ENCODE assay signal across 9 mouse cellular contexts in the genomic region with DNA sequence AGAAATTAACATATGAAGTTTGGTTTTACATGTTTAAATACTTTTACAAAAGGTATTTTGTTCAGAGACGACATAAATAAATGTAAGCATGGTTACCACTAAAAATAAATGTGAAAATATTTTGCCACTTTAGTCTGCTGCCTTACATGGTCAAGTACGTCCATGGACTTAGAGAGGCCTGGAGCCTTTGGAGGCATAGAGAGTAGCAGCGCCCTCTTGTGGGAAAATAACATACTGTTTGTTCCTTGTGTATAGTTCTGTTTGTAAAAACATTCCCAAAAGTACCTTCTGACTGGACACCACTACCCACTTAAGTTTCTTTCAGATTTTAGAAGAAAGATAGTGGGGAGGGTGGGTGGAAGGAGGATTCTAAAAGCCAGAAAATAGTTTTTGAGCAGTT. TPM values are rescaled to one million over a fixed set of nuclear protein-coding genes. Genes with fewer than 3 reads are reported as not detected.
DNase-seq lines count a peak whose midpoint lies in the region; ATAC-seq and TF ChIP-seq lines count a peak whose summit lies in the region.
"Had no signal": no experiment of that assay in that cellular context is flagged by ENCODE, and none has a peak within 500 bp of the region (broad histone marks: within the 10 kb centered on the region; RNA-seq: fewer than 3 reads in every experiment).

No protein-coding gene starts in this region.

- no peak for TF ChIP-seq EP300 in MEL (IDR thresholded peaks at IDR 0.05; ENCODE audit: low read depth in 1 of 2, low read length in 2 of 2)

- H3K4me2 ChIP-seq in embryonic facial prominence, embryonic 11.5 days (ENCODE audit: low read depth, low read length) = no peak overlapping the region
- no peak overlapping the region for H3K4me2 ChIP-seq in limb, embryonic 11.5 days (ENCODE audit: low read depth, severe bottlenecking)

- no peak overlapping the region for H3K27ac ChIP-seq in embryonic facial prominence, embryonic 11.5 days (replicated peaks; ENCODE audit: low read depth, low read length)
- H3K27ac ChIP-seq in embryonic facial prominence, embryonic 10.5 days (replicated peaks) = no peak overlapping the region
- H3K27ac ChIP-seq in limb, embryonic 11.5 days (replicated peaks; ENCODE audit: low read depth, low read length) = no peak overlapping the region
- no peak overlapping the region for H3K27ac ChIP-seq in limb, embryonic 10.5 days
- H3K27ac ChIP-seq in MEL (ENCODE audit: control insufficient read depth, low read depth, low read length) = no peak overlapping the region

- TF ChIP-seq RAD21 in MEL (IDR thresholded peaks at IDR 0.05; ENCODE audit: low read depth, low read length) = peak; percentile 32

- no peaks in the 10 kb centered on the region for H3K4me1 ChIP-seq in embryonic facial prominence, embryonic 11.5 days (ENCODE audit: control insufficient read depth, insufficient read depth, low read length)
- H3K4me1 ChIP-seq in embryonic facial prominence, embryonic 10.5 days = peaks cover 3% of the 10 kb centered on the region; the same call in 1 of the 2 replicates
- no peaks in the 10 kb centered on the region for H3K4me1 ChIP-seq in limb, embryonic 11.5 days (ENCODE audit: control insufficient read depth, insufficient read depth, low read length)
- no peaks in the 10 kb centered on the region; the same call in 1 of the 2 replicates for H3K4me1 ChIP-seq in limb, embryonic 10.5 days
- no peaks in the 10 kb centered on the region for H3K4me1 ChIP-seq in MEL (ENCODE audit: control insufficient read depth in 1 of 2, insufficient read depth in 2 of 2, low read length in 2 of 2)

- no peaks in the 10 kb centered on the region for H3K79me2 ChIP-seq in MEL (ENCODE audit: control insufficient read depth, insufficient read depth, low read length, poor library complexity)

- TF ChIP-seq CTCF in MEL (IDR thresholded peaks at IDR 0.05 in 2 of 3, conservative IDR thresholded peaks at IDR 0.05 in 1 of 3; ENCODE audit: control insufficient read depth in 1 of 3, insufficient read depth in 1 of 3, low read depth in 2 of 3, low read length in 3 of 3, poor library complexity in 1 of 3, severe bottlenecking in 1 of 3) = peak; percentile 46 to 63 (median 54)

- no peaks in the 10 kb centered on the region; the same call in 1 of the 2 replicates for H3K36me3 ChIP-seq in embryonic facial prominence, embryonic 11.5 days (replicated peaks; ENCODE audit: control insufficient read depth, insufficient read depth, low read depth, low read length)
- peaks cover 80% of the 10 kb centered on the region for H3K36me3 ChIP-seq in embryonic facial prominence, embryonic 10.5 days (replicated peaks)
- H3K36me3 ChIP-seq in limb, embryonic 11.5 days (ENCODE audit: control insufficient read depth, insufficient read depth, low read length) = peaks cover 5% of the 10 kb centered on the region; the same call in 1 of the 2 replicates
- H3K36me3 ChIP-seq in limb, embryonic 10.5 days = peaks cover 85% of the 10 kb centered on the region
- peaks cover 0 to 29% of the 10 kb centered on the region in 2 experiments; a peak in 2 of 4 replicates for H3K36me3 ChIP-seq in MEL (ENCODE audit: control insufficient read depth in 1 of 2, insufficient read depth in 2 of 2, low read length in 2 of 2)

- no peaks in the 10 kb centered on the region for H3K27me3 ChIP-seq in embryonic facial prominence, embryonic 11.5 days (ENCODE audit: control insufficient read depth, insufficient read depth, low read length)
- no peaks in the 10 kb centered on the region for H3K27me3 ChIP-seq in embryonic facial prominence, embryonic 10.5 days (replicated peaks; ENCODE audit: low read depth, poor library complexity, severe bottlenecking)
- no peaks in the 10 kb centered on the region for H3K27me3 ChIP-seq in limb, embryonic 11.5 days (ENCODE audit: control insufficient read depth, insufficient read depth, low read length)
- H3K27me3 ChIP-seq in limb, embryonic 10.5 days (ENCODE audit: low read depth, poor library complexity, severe bottlenecking) = no peaks in the 10 kb centered on the region
- H3K27me3 ChIP-seq in MEL (ENCODE audit: control insufficient read depth in 1 of 2, insufficient read depth in 2 of 2, low read length in 2 of 2) = no peaks in the 10 kb centered on the region

- H3K4me3 ChIP-seq in embryonic facial prominence, embryonic 11.5 days (ENCODE audit: low read depth, low read length) = no peak overlapping the region
- H3K4me3 ChIP-seq in embryonic facial prominence, embryonic 10.5 days = no peak overlapping the region
- no peak overlapping the region for H3K4me3 ChIP-seq in limb, embryonic 11.5 days (ENCODE audit: low read depth, low read length)
- no peak overlapping the region for H3K4me3 ChIP-seq in limb, embryonic 10.5 days
- no peak overlapping the region for H3K4me3 ChIP-seq in MEL (ENCODE audit: control insufficient read depth in 1 of 2, insufficient read depth in 1 of 2, low read depth in 2 of 2, low read length in 2 of 2)
- H3K4me3 ChIP-seq: myocyte had no signal

- no peak overlapping the region for H3K9ac ChIP-seq in embryonic facial prominence, embryonic 11.5 days (replicated peaks; ENCODE audit: low read length)
- no peak overlapping the region for H3K9ac ChIP-seq in limb, embryonic 11.5 days (ENCODE audit: low read length)
- H3K9ac ChIP-seq in MEL (ENCODE audit: control insufficient read depth, low read depth, low read length, poor library complexity, severe bottlenecking) = no peak overlapping the region

- WGBS in embryonic facial prominence, embryonic 11.5 days = 41% methylated on average over 3 of the region's 3 CpGs
- WGBS in embryonic facial prominence, embryonic 10.5 days = 47% methylated on average over 3 of the region's 3 CpGs
- WGBS in limb, embryonic 11.5 days = 47% methylated on average over 3 of the region's 3 CpGs
- WGBS in limb, embryonic 10.5 days = 47% methylated on average over 3 of the region's 3 CpGs

- H3K9me3 ChIP-seq in embryonic facial prominence, embryonic 11.5 days (replicated peaks; ENCODE audit: control insufficient read depth, low read length) = no peaks in the 10 kb centered on the region
- no peaks in the 10 kb centered on the region for H3K9me3 ChIP-seq in embryonic facial prominence, embryonic 10.5 days
- H3K9me3 ChIP-seq in limb, embryonic 11.5 days (ENCODE audit: control insufficient read depth, low read length) = no peaks in the 10 kb centered on the region
- no peaks in the 10 kb centered on the region for H3K9me3 ChIP-seq in limb, embryonic 10.5 days (replicated peaks)
- H3K9me3 ChIP-seq in MEL (replicated peaks; ENCODE audit: insufficient read depth, low read length) = no peaks in the 10 kb centered on the region

- no peak for ATAC-seq in embryonic facial prominence, embryonic 11.5 days (replicated peaks; ENCODE audit: insufficient number of reproducible peaks, low FRiP score, low TSS enrichment, low read depth)
- ATAC-seq in limb, embryonic 11.5 days (ENCODE audit: insufficient number of reproducible peaks, low FRiP score, low TSS enrichment, low read depth) = no peak
- ATAC-seq in erythroblast, adult 5-6 weeks (replicated peaks; ENCODE audit: low FRiP score, poor library complexity, severe bottlenecking) = no peak; the same call in 1 of the 2 replicates

- peak; percentile 85 for DNase-seq in embryonic facial prominence, embryonic 11.5 days (ENCODE audit: low spot score)
- no peak for DNase-seq in embryonic facial prominence, embryonic 10.5 days (ENCODE audit: low spot score)
- DNase-seq in limb, embryonic 11.5 days (ENCODE audit: low spot score) = peak; percentile 47
- DNase-seq in limb, embryonic 10.5 days (ENCODE audit: low spot score) = no peak
- DNase-seq in MEL (ENCODE audit: low read depth, low spot score) = peak; percentile 63
- peak; percentile 86 for DNase-seq in embryo, embryonic 11 days
- DNase-seq in mesoderm, embryonic 11.5 days (ENCODE audit: low read depth, low spot score) = peak; percentile 72

- TF ChIP-seq POLR2A in MEL (IDR thresholded peaks at IDR 0.05; ENCODE audit: control insufficient read depth in 1 of 2, insufficient read depth in 1 of 2, low read depth in 1 of 2, low read length in 2 of 2, poor library complexity in 1 of 2) = no peak

TF ChIP-seq in MEL, 35 proteins besides CTCF, POLR2A, EP300 and RAD21:
- TF ChIP-seq SMC3 (IDR thresholded peaks at IDR 0.05; ENCODE audit: low read depth, low read length) (peak; percentile 50), MXI1 (IDR thresholded peaks at IDR 0.05; ENCODE audit: low read depth, low read length) (no peak)

RNA-seq across cellular contexts. Expression of gene Pitpnb, which starts 34.0 kb away (rescaled TPM):
- 133 and 137 TPM in 2 replicates for polyA plus RNA-seq in embryonic facial prominence, embryonic 11.5 days (2014; fragmentation: Nextera tagmentation; extraction: Ambion mirVana)
- 127 and 133 TPM in 2 replicates for polyA plus RNA-seq in embryonic facial prominence, embryonic 10.5 days (2016; fragmentation: Nextera tagmentation; extraction: Ambion mirVana)
- 131 and 137 TPM in 2 replicates for polyA plus RNA-seq in limb, embryonic 11.5 days (2014; fragmentation: Nextera tagmentation; extraction: Ambion mirVana)
- 136 and 137 TPM in 2 replicates for polyA plus RNA-seq in limb, embryonic 10.5 days (2016; fragmentation: Nextera tagmentation; extraction: Ambion mirVana)
- total RNA-seq in MEL (2012; rRNA removed) = 21.8 and 22.8 TPM in 2 replicates
- polyA plus RNA-seq in MEL (2012; ENCODE audit: insufficient read depth in 1 of 2, insufficient read length in 2 of 2, low read depth in 1 of 2, low replicate concordance in 2 of 2, missing spikeins in 1 of 2) = 100 to 1,000 TPM in 1 of 2 experiments, 10 to 100 TPM in 1; 88.5 to 111 TPM
- 13.3 and 22.2 TPM in 2 replicates for total RNA-seq in erythroblast, adult 5-6 weeks (2015; ENCODE audit: low replicate concordance)
- 8.9 and 11.3 TPM in 2 replicates for total RNA-seq in erythroblast, adult 5-6 weeks (2017; ENCODE audit: low replicate concordance)

RNA-seq across cellular contexts. Expression of gene Mn1, which starts 52.6 kb away (rescaled TPM):
- polyA plus RNA-seq in embryonic facial prominence, embryonic 11.5 days (2014; fragmentation: Nextera tagmentation; extraction: Ambion mirVana) = 36.3 and 36.8 TPM in 2 replicates
- polyA plus RNA-seq in embryonic facial prominence, embryonic 10.5 days (2016; fragmentation: Nextera tagmentation; extraction: Ambion mirVana) = 44.3 and 49.5 TPM in 2 replicates
- polyA plus RNA-seq in limb, embryonic 11.5 days (2014; fragmentation: Nextera tagmentation; extraction: Ambion mirVana) = 11.0 and 12.4 TPM in 2 replicates
- polyA plus RNA-seq in limb, embryonic 10.5 days (2016; fragmentation: Nextera tagmentation; extraction: Ambion mirVana) = 7.4 and 13.1 TPM in 2 replicates
- total RNA-seq in MEL (2012; rRNA removed) = not detected in 2 replicates
- polyA plus RNA-seq in MEL (2012; ENCODE audit: insufficient read depth in 1 of 2, insufficient read length in 2 of 2, low read depth in 1 of 2, low replicate concordance in 2 of 2, missing spikeins in 1 of 2) = not detected
- 0.21 TPM in 1 of 2 replicates, not detected in the other for total RNA-seq in erythroblast, adult 5-6 weeks (2015; ENCODE audit: low replicate concordance)
- 0.14 TPM in 1 of 2 replicates, not detected in the other for total RNA-seq in erythroblast, adult 5-6 weeks (2017; ENCODE audit: low replicate concordance)

Comparison
In these comparisons a context has a peak if more than half of its experiments do, and no peak if none do; other contexts are left out.
1. DNase-seq: peak in embryonic facial prominence, embryonic 11.5 days (single experiment), limb, embryonic 11.5 days (single experiment), MEL (single experiment), embryo, embryonic 11 days (single experiment) and mesoderm, embryonic 11.5 days (single experiment); none in embryonic facial prominence, embryonic 10.5 days (single experiment) and limb, embryonic 10.5 days (single experiment).